Mouse (Mus musculus) lung, postnatal 0 days (tissue): ENCODE measurements around the gene Slc24a3.

ENCODE experiments used
- CTCF ChIP-seq: IDR thresholded peaks from 2 replicates; pipeline ENCODE4 v1.5.1; 2016; ENCODE audit warnings: antibody characterized with exemption, mild to moderate bottlenecking
- EP300 ChIP-seq: IDR thresholded peaks from 2 replicates; pipeline ENCODE4 v1.6.1; 2016; ENCODE audit warnings: antibody characterized with exemption, mild to moderate bottlenecking, control low read depth

DNA sequence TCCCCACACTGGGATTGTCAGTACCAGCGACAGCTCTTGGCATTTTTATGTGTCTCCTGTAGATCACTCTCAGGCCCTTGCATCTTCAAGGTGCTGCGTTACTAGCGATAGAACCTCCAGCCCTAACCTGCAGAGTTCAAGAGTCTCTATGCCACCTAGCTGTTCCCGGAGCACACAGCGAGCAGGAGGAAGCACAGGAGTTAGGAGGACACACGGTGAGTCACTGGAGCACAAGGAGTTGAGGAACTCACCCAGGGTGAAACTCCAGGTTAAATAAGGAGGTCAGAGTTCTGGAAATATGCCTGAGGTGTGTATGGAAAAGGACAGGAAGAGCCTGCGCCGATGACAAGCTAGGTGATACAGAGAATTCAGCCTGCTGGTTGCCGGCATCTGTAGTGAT lies 513.2 kb downstream of the Slc24a3 start:
- TF ChIP-seq CTCF (no peak), EP300 (no peak)
